In genomic region chr11:96034116-96034515, GRCm38 (mm10) we compare ENCODE assay signal across 8 mouse cellular contexts. TPM values are rescaled to one million over a fixed set of nuclear protein-coding genes. Genes with fewer than 3 reads are reported as not detected.
A peak's percentile ranks its signal among the peaks of the same experiment; 100 is the strongest.
DNase-seq lines count a peak whose midpoint lies in the region; ATAC-seq and TF ChIP-seq lines count a peak whose summit lies in the region.
"Had no signal": no experiment of that assay in that cellular context is flagged by ENCODE, and none has a peak within 500 bp of the region (broad histone marks: within the 10 kb centered on the region; RNA-seq: fewer than 3 reads in every experiment).

No protein-coding gene starts in this region.

- TF ChIP-seq CTCF in embryonic fibroblast, embryonic 13.5 days (IDR thresholded peaks at IDR 0.05; ENCODE audit: borderline replicate concordance, insufficient read depth, low read length), result no peak
- no peak for TF ChIP-seq CTCF in stomach, postnatal 0 days (IDR thresholded peaks at IDR 0.05; ENCODE audit: low read depth)

- H3K9me3 ChIP-seq in megakaryocyte, embryonic 14.5 days, result no peaks in the 10 kb centered on the region
- no peaks in the 10 kb centered on the region for H3K9me3 ChIP-seq in limb, embryonic 14.5 days (ENCODE audit: control insufficient read depth, low read length)
- H3K9me3 ChIP-seq in stomach, postnatal 0 days (ENCODE audit: control insufficient read depth, low read length), result no peaks in the 10 kb centered on the region

- WGBS in limb, embryonic 14.5 days, result 47% methylated on average over 8 of the region's 8 CpGs
- 47% methylated on average over 8 of the region's 8 CpGs for WGBS in stomach, postnatal 0 days

- no peak for TF ChIP-seq EP300 in stomach, postnatal 0 days (optimal IDR thresholded peaks at IDR 0.05)

- no peak for TF ChIP-seq POLR2A in embryonic fibroblast, embryonic 13.5 days (IDR thresholded peaks at IDR 0.05; ENCODE audit: low read depth, low read length)
- TF ChIP-seq POLR2A in limb, embryonic 14.5 days (IDR thresholded peaks at IDR 0.05; ENCODE audit: borderline replicate concordance, extremely low read depth, insufficient read depth, insufficient read length), result no peak

- peaks cover 22% of the 10 kb centered on the region for H3K4me1 ChIP-seq in megakaryocyte, embryonic 14.5 days
- peaks cover 3% of the 10 kb centered on the region; the same call in 1 of the 2 replicates for H3K4me1 ChIP-seq in embryonic fibroblast, embryonic 13.5 days (ENCODE audit: control insufficient read depth, insufficient read depth, low read length)
- peaks cover 11% of the 10 kb centered on the region for H3K4me1 ChIP-seq in limb, embryonic 14.5 days (ENCODE audit: control insufficient read depth, insufficient read depth, low read length)
- H3K4me1 ChIP-seq in stomach, postnatal 0 days (replicated peaks; ENCODE audit: control insufficient read depth, insufficient read depth), result no peaks in the 10 kb centered on the region

- no peak for DNase-seq in limb, embryonic 14.5 days (ENCODE audit: low spot score)
- DNase-seq in stomach, postnatal 0 days (ENCODE audit: low spot score), result no peak
- DNase-seq in cerebellum, adult 11-12 months, result no peak
- no peak for DNase-seq in left cerebral cortex, adult 18-20 months (ENCODE audit: low spot score in 2 of 2)

- peak overlapping the region; percentile 96 for H3K4me3 ChIP-seq in megakaryocyte, embryonic 14.5 days (replicated peaks)
- H3K4me3 ChIP-seq in embryonic fibroblast, embryonic 13.5 days (ENCODE audit: insufficient read depth, low read length), result peak overlapping the region; percentile 88
- peak overlapping the region; percentile 65 for H3K4me3 ChIP-seq in limb, embryonic 14.5 days (replicated peaks; ENCODE audit: low read length)
- peak overlapping the region; percentile 81 for H3K4me3 ChIP-seq in stomach, postnatal 0 days (ENCODE audit: low read depth, low read length)

- no peak for ATAC-seq in megakaryocyte, adult 5-6 weeks (ENCODE audit: poor library complexity, severe bottlenecking)
- no peak for ATAC-seq in limb, embryonic 14.5 days (ENCODE audit: low FRiP score, low read depth)
- no peak for ATAC-seq in stomach, postnatal 0 days (ENCODE audit: low FRiP score, low TSS enrichment)

- peak overlapping the region; percentile 96 for H3K27ac ChIP-seq in embryonic fibroblast, embryonic 13.5 days (ENCODE audit: insufficient read depth, low read length)
- no peak overlapping the region for H3K27ac ChIP-seq in limb, embryonic 14.5 days (replicated peaks; ENCODE audit: low read depth, low read length)
- no peak overlapping the region for H3K27ac ChIP-seq in stomach, postnatal 0 days (replicated peaks)

- H3K36me3 ChIP-seq in megakaryocyte, embryonic 14.5 days (replicated peaks; ENCODE audit: low read length), result peaks cover 22% of the 10 kb centered on the region
- H3K36me3 ChIP-seq in limb, embryonic 14.5 days (ENCODE audit: control insufficient read depth, insufficient read depth, low read length), result peaks cover 7% of the 10 kb centered on the region
- no peaks in the 10 kb centered on the region for H3K36me3 ChIP-seq in stomach, postnatal 0 days (ENCODE audit: control insufficient read depth, insufficient read depth, low read length)

- H3K27me3 ChIP-seq in megakaryocyte, embryonic 14.5 days (replicated peaks), result peaks cover 21% of the 10 kb centered on the region
- H3K27me3 ChIP-seq in limb, embryonic 14.5 days (ENCODE audit: control insufficient read depth, insufficient read depth, low read length), result no peaks in the 10 kb centered on the region
- H3K27me3 ChIP-seq in stomach, postnatal 0 days (ENCODE audit: control insufficient read depth, insufficient read depth, low read length), result no peaks in the 10 kb centered on the region

- peak overlapping the region; percentile 68; the same call in 1 of the 2 replicates for H3K9ac ChIP-seq in limb, embryonic 14.5 days (ENCODE audit: low read depth, low read length, severe bottlenecking)
- H3K9ac ChIP-seq in stomach, postnatal 0 days (ENCODE audit: low read length), result peak overlapping the region; percentile 89

- peak overlapping the region; percentile 84 for H3K4me2 ChIP-seq in limb, embryonic 14.5 days (replicated peaks; ENCODE audit: low read depth, low read length, severe bottlenecking)
- H3K4me2 ChIP-seq in stomach, postnatal 0 days (replicated peaks; ENCODE audit: low read depth), result peak overlapping the region; percentile 91

RNA-seq across cellular contexts. Expression of gene Snf8, which starts 0.6 kb away (rescaled TPM):
- 21.3 and 146 TPM in 2 replicates for polyA plus RNA-seq in megakaryocyte, embryonic 14.5 days (2012; ENCODE audit: insufficient read depth, low replicate concordance)
- total RNA-seq in megakaryocyte, adult 5-6 weeks (2015), result 80.1 and 93.3 TPM in 2 replicates
- 47.6 and 59.8 TPM in 2 replicates for total RNA-seq in megakaryocyte, adult 5-6 weeks (2017)
- 68.4 and 71.9 TPM in 2 replicates for polyA plus RNA-seq in embryonic fibroblast, embryonic 13.5 days (2011; ENCODE audit: insufficient read length, low read depth, missing spikeins)
- 30.5 and 41.6 TPM in 2 replicates for polyA plus RNA-seq in limb, embryonic 14.5 days (2012; rRNA removed)
- 39.4 and 40.0 TPM in 2 replicates for polyA plus RNA-seq in limb, embryonic 14.5 days (2014; fragmentation: Nextera tagmentation; extraction: Ambion mirVana)
- 76.0 and 83.0 TPM in 2 replicates for polyA plus RNA-seq in stomach, postnatal 0 days (2015; fragmentation: Nextera tagmentation; extraction: Ambion mirVana)
- total RNA-seq in left cerebral cortex, adult 18-20 months (2021), result 100 to 1,000 TPM; 104 to 106 TPM

RNA-seq across cellular contexts. Expression of gene Gip, which starts 9.8 kb away (rescaled TPM):
- polyA plus RNA-seq in megakaryocyte, embryonic 14.5 days (2012; ENCODE audit: insufficient read depth, low replicate concordance), result not detected in 2 replicates
- not detected in 2 replicates for total RNA-seq in megakaryocyte, adult 5-6 weeks (2015)
- not detected in 2 replicates for total RNA-seq in megakaryocyte, adult 5-6 weeks (2017)
- not detected in 2 replicates for polyA plus RNA-seq in embryonic fibroblast, embryonic 13.5 days (2011; ENCODE audit: insufficient read length, low read depth, missing spikeins)
- polyA plus RNA-seq in limb, embryonic 14.5 days (2012; rRNA removed), result 0.18 TPM in 1 of 2 replicates, not detected in the other
- polyA plus RNA-seq in limb, embryonic 14.5 days (2014; fragmentation: Nextera tagmentation; extraction: Ambion mirVana), result not detected in 2 replicates
- 1.8 and 3.2 TPM in 2 replicates for polyA plus RNA-seq in stomach, postnatal 0 days (2015; fragmentation: Nextera tagmentation; extraction: Ambion mirVana)
- total RNA-seq in left cerebral cortex, adult 18-20 months (2021), result not detected
- total RNA-seq: neutrophil, adult 5-6 weeks had no signal

RNA-seq across cellular contexts. Expression of gene Igf2bp1, which starts 28.4 kb away (rescaled TPM):
- 0.06 TPM in 1 of 2 replicates, not detected in the other for polyA plus RNA-seq in megakaryocyte, embryonic 14.5 days (2012; ENCODE audit: insufficient read depth, low replicate concordance)
- not detected in 2 replicates for total RNA-seq in megakaryocyte, adult 5-6 weeks (2015)
- not detected in 2 replicates for total RNA-seq in megakaryocyte, adult 5-6 weeks (2017)
- polyA plus RNA-seq in embryonic fibroblast, embryonic 13.5 days (2011; ENCODE audit: insufficient read length, low read depth, missing spikeins), result 37.9 and 39.8 TPM in 2 replicates
- 22.4 and 22.8 TPM in 2 replicates for polyA plus RNA-seq in limb, embryonic 14.5 days (2012; rRNA removed)
- polyA plus RNA-seq in limb, embryonic 14.5 days (2014; fragmentation: Nextera tagmentation; extraction: Ambion mirVana), result 26.7 and 35.7 TPM in 2 replicates
- polyA plus RNA-seq in stomach, postnatal 0 days (2015; fragmentation: Nextera tagmentation; extraction: Ambion mirVana), result 4.3 and 5.2 TPM in 2 replicates
- under 1 TPM in 1 of 2 experiments, not detected in 1; 0.37 TPM for total RNA-seq in left cerebral cortex, adult 18-20 months (2021)
- total RNA-seq: neutrophil, adult 5-6 weeks had no signal

RNA-seq across cellular contexts. Expression of gene Ube2z, which starts 31.1 kb away (rescaled TPM):
- polyA plus RNA-seq in megakaryocyte, embryonic 14.5 days (2012; ENCODE audit: insufficient read depth, low replicate concordance), result 12.1 and 13.8 TPM in 2 replicates
- 22.5 and 22.8 TPM in 2 replicates for total RNA-seq in megakaryocyte, adult 5-6 weeks (2015)
- total RNA-seq in megakaryocyte, adult 5-6 weeks (2017), result 20.8 and 21.5 TPM in 2 replicates
- polyA plus RNA-seq in embryonic fibroblast, embryonic 13.5 days (2011; ENCODE audit: insufficient read length, low read depth, missing spikeins), result 79.3 and 80.1 TPM in 2 replicates
- polyA plus RNA-seq in limb, embryonic 14.5 days (2012; rRNA removed), result 68.9 and 72.6 TPM in 2 replicates
- polyA plus RNA-seq in limb, embryonic 14.5 days (2014; fragmentation: Nextera tagmentation; extraction: Ambion mirVana), result 40.9 and 41.3 TPM in 2 replicates
- polyA plus RNA-seq in stomach, postnatal 0 days (2015; fragmentation: Nextera tagmentation; extraction: Ambion mirVana), result 26.4 and 28.7 TPM in 2 replicates
- 10 to 100 TPM; 61.9 to 63.1 TPM for total RNA-seq in left cerebral cortex, adult 18-20 months (2021)

RNA-seq across cellular contexts. Expression of gene Atp5g1, which starts 41.4 kb away (rescaled TPM):
- polyA plus RNA-seq in megakaryocyte, embryonic 14.5 days (2012; ENCODE audit: insufficient read depth, low replicate concordance), result 305 and 325 TPM in 2 replicates
- total RNA-seq in megakaryocyte, adult 5-6 weeks (2015), result 192 and 203 TPM in 2 replicates
- 24.3 and 35.9 TPM in 2 replicates for total RNA-seq in megakaryocyte, adult 5-6 weeks (2017)
- polyA plus RNA-seq in embryonic fibroblast, embryonic 13.5 days (2011; ENCODE audit: insufficient read length, low read depth, missing spikeins), result 206 and 212 TPM in 2 replicates
- polyA plus RNA-seq in limb, embryonic 14.5 days (2012; rRNA removed), result 265 and 369 TPM in 2 replicates
- polyA plus RNA-seq in limb, embryonic 14.5 days (2014; fragmentation: Nextera tagmentation; extraction: Ambion mirVana), result 678 and 741 TPM in 2 replicates
- polyA plus RNA-seq in stomach, postnatal 0 days (2015; fragmentation: Nextera tagmentation; extraction: Ambion mirVana), result 1,003 and 1,182 TPM in 2 replicates
- 100 to 1,000 TPM; 349 to 365 TPM for total RNA-seq in left cerebral cortex, adult 18-20 months (2021)
